Mouse (Mus musculus) embryo, embryonic 11 days (tissue): ENCODE results near the gene Sike1.

ENCODE experiments used
- DNase-seq: peaks from one replicate; pipeline ENCODE4 v3.0.0-alpha.2; 2015

Sike1 gene

GRCm38 (mm10) chr3:103040285-103040684 lies 44.8 kb downstream of the Sike1 start:
- DNase-seq, result no peak

DNA sequence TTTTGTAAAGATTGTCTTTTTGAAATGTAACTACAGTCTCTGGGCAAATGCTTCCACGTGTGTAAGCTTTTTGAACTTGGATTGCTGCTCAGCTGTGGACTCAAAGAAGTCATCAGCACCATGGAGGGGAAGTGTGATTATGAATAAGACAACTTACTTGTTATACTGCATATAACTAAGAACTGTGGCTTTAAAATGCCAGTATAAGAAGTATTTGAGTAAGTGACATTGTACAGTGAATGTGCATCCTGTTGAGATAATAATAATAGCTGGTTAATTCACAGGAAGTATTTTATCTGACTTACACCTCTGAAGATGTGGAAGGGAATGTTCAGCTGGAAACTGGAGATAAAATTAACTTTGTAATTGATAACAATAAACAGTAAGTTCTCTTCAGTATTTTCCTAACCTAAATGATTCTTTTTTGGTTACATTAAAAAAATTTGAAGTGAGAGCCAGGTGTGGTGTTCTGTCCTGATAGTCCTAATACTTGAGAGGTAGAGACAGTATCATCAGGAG lies 45.4 kb downstream of the Sike1 start:
- DNase-seq, result no peak

GRCm38 (mm10) chr3:103056016-103056595 lies 60.6 kb downstream of the Sike1 start:
- no peak for DNase-seq

GRCm38 (mm10) chr3:103057752-103058151 lies 62.2 kb downstream of the Sike1 start:
- no peak for DNase-seq
